Mouse (Mus musculus) forebrain, embryonic 10.5 days (tissue): ENCODE measurements around the gene Zfp72. TPM values are rescaled to one million over a fixed set of nuclear protein-coding genes. Genes with fewer than 3 reads are reported as not detected.

ENCODE experiments used
- DNase-seq: peaks from one replicate; pipeline ENCODE4 v3.0.0-alpha.2; 2017; ENCODE audit warnings: low spot score; ENCODE audit errors: extremely low spot score
- H3K27ac ChIP-seq: fragments of 300-500 bp; sonication (generic); 2 replicates; pipeline ENCODE4 v1.5.1; 2016; ENCODE audit warnings: mild to moderate bottlenecking
- H3K27me3 ChIP-seq: fragments of 300-500 bp; sonication (generic); 2 replicates; pipeline ENCODE4 v1.6.1; 2016; ENCODE audit warnings: mild to moderate bottlenecking; ENCODE audit not compliant: poor library complexity, severe bottlenecking
- H3K36me3 ChIP-seq: fragments of 300-500 bp; sonication (generic); replicated peaks from 2 replicates; pipeline ENCODE4 v1.6.1; 2016; ENCODE audit warnings: mild to moderate bottlenecking, moderate library complexity
- H3K4me1 ChIP-seq: fragments of 300-500 bp; sonication (generic); 2 replicates; pipeline ENCODE4 v1.6.1; 2016
- H3K4me3 ChIP-seq: fragments of 300-500 bp; sonication (generic); 2 replicates; pipeline ENCODE4 v1.5.1; 2016; ENCODE audit warnings: mild to moderate bottlenecking, moderate library complexity
- H3K9me3 ChIP-seq: fragments of 300-500 bp; sonication (generic); 2 replicates; pipeline ENCODE4 v1.6.1; 2016; ENCODE audit warnings: mild to moderate bottlenecking, moderate library complexity
- WGBS: fragments of 180-500 bp; shearing (Covaris S2); methylation state at CpG from one replicate; pipeline ENCODE4 v1.1.7; 2016; 5-methylcytosine and 5-hydroxymethylcytosine counted together
- microRNA counts: library from miRNA; unstranded; fragments of <30 nt; microRNA quantifications from one replicate; lab custom pipeline; 2017
- microRNA-seq: library from miRNA; unstranded; fragments of <30 nt; microRNA quantifications from one replicate; pipeline ENCODE4, GENCODE M21; 2017
- polyA plus RNA-seq: library from polyadenylated mRNA; unstranded; fragments of >200 nt; fragmentation: Nextera tagmentation; extraction: Ambion mirVana; gene quantifications from 2 replicates; pipeline ENCODE4 v1.2.1, GENCODE M21; 2016

The Zfp72 gene
- polyA plus RNA-seq, 1 experiment from 2014 or later, result 4.3 TPM

- H3K9me3 ChIP-seq, result no peaks in the 10 kb centered on the region
- H3K4me3 ChIP-seq, result peak within 1 kb of the TSS; percentile 83
- peaks cover 24% of the 10 kb centered on the region for H3K36me3 ChIP-seq
- peaks cover 25% of the 10 kb centered on the region for H3K4me1 ChIP-seq
- 3% methylated on average over 57 of the region's 57 CpGs for WGBS
- H3K27me3 ChIP-seq, result no peaks in the 10 kb centered on the region
- peak; percentile 98 for DNase-seq
- H3K27ac ChIP-seq, result peak within 1 kb of the TSS; percentile 97
These were observed 40.8 kb downstream of the Zfp72 start, which contains the start of the genes Sdha and Ccdc127 for GRCm38 (mm10) chr13:74349566-74350434. Gene Sdha, minus strand, starts transcription at chr13:74350280. Gene Ccdc127, plus strand, starts transcription at chr13:74350309.

- no peak for DNase-seq
- Histone ChIP-seq H3K9me3 (no peaks in the 10 kb centered on the region), H3K27ac (no peak overlapping the region), H3K4me3 (no peak overlapping the region), H3K27me3 (no peaks in the 10 kb centered on the region), H3K36me3 (peaks cover 82% of the 10 kb centered on the region), H3K4me1 (no peaks in the 10 kb centered on the region)
- WGBS, result 60% methylated on average over 3 of the region's 3 CpGs
These were observed 49.6 kb downstream of the Zfp72 start for GRCm38 (mm10) chr13:74341036-74341435.

GRCm38 (mm10) chr13:74329321-74329720, 61.3 kb downstream of the Zfp72 start:
- H3K27ac ChIP-seq, result no peak overlapping the region
- H3K9me3 ChIP-seq, result no peaks in the 10 kb centered on the region
- H3K4me3 ChIP-seq, result no peak overlapping the region
- H3K27me3 ChIP-seq, result no peaks in the 10 kb centered on the region
- no peaks in the 10 kb centered on the region for H3K4me1 ChIP-seq
- DNase-seq, result no peak
- peaks cover 90% of the 10 kb centered on the region for H3K36me3 ChIP-seq

MicroRNAs within 50 kb of the gene (microRNA counts, 519-probe panel; counts per million panel counts)
- microRNA mmu-miR-692 (lab: Ali Mortazavi, UCI), result 341 counts per million, percentile 65 among the panel's probes with 10 or more counts

Small RNAs within 50 kb of the gene (microRNA-seq; reads per million reads assigned to microRNA genes)
- gene Mir692-3, result not detected

Other genes starting within 250 kb of the Zfp72 start
- gene Exoc3, start 182.1 kb downstream of the Zfp72 start, polyA plus RNA-seq, result 81.8 and 81.9 TPM in 2 replicates
- gene Ahrr, start 98.5 kb downstream of the Zfp72 start, polyA plus RNA-seq, result 1.5 and 1.6 TPM in 2 replicates
- gene Pdcd6, start 73.3 kb downstream of the Zfp72 start, polyA plus RNA-seq, result 129 and 130 TPM in 2 replicates
- 274 and 282 TPM in 2 replicates for gene Sdha, start 40.6 kb downstream of the Zfp72 start, polyA plus RNA-seq
- 52.4 and 56.7 TPM in 2 replicates for gene Ccdc127, start 40.5 kb downstream of the Zfp72 start, polyA plus RNA-seq
- gene Lrrc14b, start 26.8 kb downstream of the Zfp72 start, polyA plus RNA-seq, result not detected in 2 replicates
- gene Ftl1-ps1, start 8.9 kb upstream of the Zfp72 start, polyA plus RNA-seq, result 77.3 and 88.6 TPM in 2 replicates
- gene Zfp825, start 103.2 kb upstream of the Zfp72 start, polyA plus RNA-seq, result 21.3 and 23.4 TPM in 2 replicates
- gene Erap1, start 248.7 kb upstream of the Zfp72 start, polyA plus RNA-seq, result 2.9 and 3.8 TPM in 2 replicates